Mouse (Mus musculus) kidney, postnatal 4 days (tissue): ENCODE results near the gene Wdtc1.

Experiments used
- DNase-seq, 2 experiments: peaks; one replicate each; pipeline ENCODE4 v3.0.0; 2021; ENCODE audit warnings: mixed read lengths in 2 of 2

The Wdtc1 gene

GRCm38 (mm10) chr4:133247806-133248449 is 105.4 kb downstream of the Wdtc1 start:
- no peak for DNase-seq

GRCm38 (mm10) chr4:133247072-133247471 is 106.2 kb downstream of the Wdtc1 start:
- DNase-seq: peak; percentile 60 to 73

GRCm38 (mm10) chr4:133244289-133244688 is 109.0 kb downstream of the Wdtc1 start:
- DNase-seq: no peak

- DNase-seq: peak; percentile 46 to 54
Measured at GRCm38 (mm10) chr4:133243538-133243937, 109.7 kb downstream of the Wdtc1 start.

GRCm38 (mm10) chr4:133242710-133243109 is 110.6 kb downstream of the Wdtc1 start:
- no peak for DNase-seq
